Mouse (Mus musculus): ENCODE measurements around the gene Ccdc177.

GRCm38 (mm10) chr12:80736464-80737282, 23.8 kb downstream of the Ccdc177 start:
- TF ChIP-seq MYC (IDR thresholded peaks at IDR 0.05; ENCODE audit: low read depth, low read length), result no peak
- TF ChIP-seq MAFK (IDR thresholded peaks at IDR 0.05; ENCODE audit: insufficient replicate concordance, low read length), result no peak
- TF ChIP-seq ZKSCAN1 (IDR thresholded peaks at IDR 0.05; ENCODE audit: borderline replicate concordance, low read depth, low read length), result no peak
- TF ChIP-seq CTCF (conservative IDR thresholded peaks at IDR 0.05 in 1 of 2, IDR thresholded peaks at IDR 0.05 in 1 of 2; ENCODE audit: low read depth in 2 of 2, low read length in 2 of 2), result no peak
- TF ChIP-seq MXI1 (IDR thresholded peaks at IDR 0.05; ENCODE audit: low read depth, low read length), result no peak
- no peak for TF ChIP-seq HCFC1 (IDR thresholded peaks at IDR 0.05; ENCODE audit: low read depth, low read length)
- TF ChIP-seq NELFE (IDR thresholded peaks at IDR 0.05; ENCODE audit: low read depth, low read length), result no peak
- no peak for TF ChIP-seq GABPA (IDR thresholded peaks at IDR 0.05; ENCODE audit: insufficient replicate concordance, low read depth, low read length)
- no peak for TF ChIP-seq NRF1 (IDR thresholded peaks at IDR 0.05; ENCODE audit: low read depth, low read length)
- TF ChIP-seq EP300 (IDR thresholded peaks at IDR 0.05; ENCODE audit: low read length), result no peak
- no peak for TF ChIP-seq BHLHE40 (IDR thresholded peaks at IDR 0.05; ENCODE audit: low read depth, low read length)
- TF ChIP-seq MAX (IDR thresholded peaks at IDR 0.05; ENCODE audit: low read length), result no peak
- TF ChIP-seq E2F4 (IDR thresholded peaks at IDR 0.05; ENCODE audit: insufficient replicate concordance, low read depth, low read length), result no peak
- TF ChIP-seq TBP (conservative IDR thresholded peaks at IDR 0.05; ENCODE audit: low read depth, low read length), result no peak

Data from CH12.LX (cell line).